Mouse (Mus musculus) stomach, embryonic 16.5 days (tissue): ENCODE measurements around the gene Rpl36-ps4. TPM values are rescaled to one million over a fixed set of nuclear protein-coding genes. Genes with fewer than 3 reads are reported as not detected.
A peak's percentile ranks its signal among the peaks of the same experiment; 100 is the strongest.

Source experiments
- ATAC-seq: fragments of 200-750 bp; cut with Nextera tagmentation; 2 replicates; pipeline ENCODE4 v1.8.0; 2017; ENCODE audit warnings: moderate number of reproducible peaks, moderate TSS enrichment; ENCODE audit not compliant: insufficient read depth, low FRiP score
- H3K27ac ChIP-seq: fragments of 300-500 bp; sonication (generic); 2 replicates; pipeline ENCODE4 v1.5.1; 2014; ENCODE audit warnings: low read length
- H3K27me3 ChIP-seq: fragments of 300-500 bp; sonication (generic); 2 replicates; pipeline ENCODE4 v1.6.1; 2014; ENCODE audit warnings: low read length, control low read depth, mixed read lengths; ENCODE audit not compliant: control insufficient read depth, insufficient read depth
- H3K36me3 ChIP-seq: fragments of 300-500 bp; sonication (generic); 2 replicates; pipeline ENCODE4 v1.6.1; 2014; ENCODE audit warnings: low read length; ENCODE audit not compliant: control insufficient read depth, insufficient read depth
- H3K4me1 ChIP-seq: fragments of 300-500 bp; sonication (generic); 2 replicates; pipeline ENCODE4 v1.6.1; 2014; ENCODE audit warnings: low read length, control low read depth, mixed read lengths; ENCODE audit not compliant: control insufficient read depth, insufficient read depth
- H3K4me2 ChIP-seq: fragments of 300-500 bp; sonication (generic); 2 replicates; pipeline ENCODE4 v1.6.1; 2014; ENCODE audit warnings: low read depth, low read length, mixed read lengths
- H3K4me3 ChIP-seq: fragments of 300-500 bp; sonication (generic); replicated peaks from 2 replicates; pipeline ENCODE4 v1.5.1; 2014; ENCODE audit warnings: mild to moderate bottlenecking, low read length
- H3K9ac ChIP-seq: fragments of 300-500 bp; sonication (generic); 2 replicates; pipeline ENCODE4 v1.6.1; 2014; ENCODE audit warnings: low read length
- H3K9me3 ChIP-seq: fragments of 300-500 bp; sonication (generic); replicated peaks from 2 replicates; pipeline ENCODE4 v1.6.1; 2016; ENCODE audit warnings: low read length, control low read depth; ENCODE audit not compliant: control insufficient read depth
- WGBS: fragments of 180-500 bp; shearing (Covaris S2); extraction: QIAGEN DNeasy Blood & Tissue Kit; methylation state at CpG from one replicate; pipeline ENCODE4 v1.1.7; 2014; 5-methylcytosine and 5-hydroxymethylcytosine counted together
- polyA plus RNA-seq: library from polyadenylated mRNA; unstranded; fragments of >200 nt; fragmentation: Nextera tagmentation; extraction: Ambion mirVana; gene quantifications from 2 replicates; pipeline ENCODE4 v1.2.1, GENCODE M21; 2015

Rpl36-ps4 gene
- not detected in 2 replicates for polyA plus RNA-seq

DNA sequence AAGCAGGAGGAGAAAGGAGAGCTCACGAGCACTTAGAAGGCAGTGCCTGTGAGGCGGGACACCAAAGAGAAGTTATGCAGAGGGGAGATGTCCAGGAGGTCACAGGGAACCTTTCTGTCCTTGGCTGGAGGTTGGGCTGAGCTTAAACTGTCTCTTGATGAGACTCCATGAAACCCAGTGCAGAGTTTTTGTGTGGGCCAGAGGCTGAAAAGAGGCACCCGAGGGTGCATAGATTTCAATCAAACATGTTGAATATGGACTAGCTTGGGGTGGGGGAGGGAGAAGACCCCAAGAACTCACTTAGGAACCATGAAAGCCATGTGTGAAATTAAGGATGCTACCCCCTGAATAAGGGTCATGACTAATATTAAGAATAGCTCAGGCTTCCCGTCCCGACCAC is at the start of gene Rpl36-ps4:
TSS of gene Rpl36-ps4 (plus strand) at position 301 of the 400 bp plus-strand sequence.
- WGBS = 85% methylated on average over 5 of the region's 5 CpGs
- H3K4me3 ChIP-seq = no peak within 1 kb of the TSS
- H3K27me3 ChIP-seq = no peaks in the 10 kb centered on the region
- H3K9ac ChIP-seq = no peak within 1 kb of the TSS
- H3K27ac ChIP-seq = no peak within 1 kb of the TSS
- no peaks in the 10 kb centered on the region for H3K9me3 ChIP-seq
- H3K4me2 ChIP-seq = no peak within 1 kb of the TSS
- 0 out of 2 replicates have a peak, but pooled peaks cover 3% of the 10 kb centered on the region for H3K4me1 ChIP-seq
- H3K36me3 ChIP-seq = no peaks in the 10 kb centered on the region
- no peak for ATAC-seq

DNA sequence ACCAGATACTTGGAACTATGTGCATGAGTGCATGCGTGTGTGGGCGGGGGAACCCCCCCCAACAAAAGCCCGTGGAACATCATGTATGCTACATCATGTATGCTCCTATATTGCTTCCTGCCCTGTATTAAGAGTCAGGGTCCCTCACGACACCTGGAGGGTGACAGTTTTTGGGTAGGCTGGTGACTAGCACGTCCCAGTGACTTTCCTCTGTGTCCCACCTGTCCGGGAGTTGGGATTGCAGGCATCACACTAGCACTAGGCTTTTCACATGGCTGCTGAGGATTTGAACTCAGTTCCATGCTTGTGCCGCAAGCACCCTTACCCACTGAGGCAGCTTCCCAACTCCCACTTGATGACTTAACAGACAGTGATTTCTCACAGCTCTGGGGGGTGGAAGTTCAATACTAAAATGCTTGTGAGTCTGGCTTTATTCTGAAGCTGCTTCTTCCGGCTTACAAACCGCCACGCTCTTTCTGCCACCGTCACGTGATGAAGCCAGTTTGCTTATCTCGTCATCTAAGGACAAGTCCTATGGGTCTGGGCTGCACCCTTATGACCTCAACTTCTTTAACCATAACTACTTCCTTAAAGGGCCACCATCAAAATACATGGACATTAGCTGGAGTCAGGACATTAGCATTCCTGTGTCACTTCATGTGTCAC is 49.2 kb upstream of the Rpl36-ps4 start:
- ATAC-seq = no peak
- 77% methylated on average over 13 of the region's 13 CpGs for WGBS
- no peaks in the 10 kb centered on the region for H3K36me3 ChIP-seq

DNA sequence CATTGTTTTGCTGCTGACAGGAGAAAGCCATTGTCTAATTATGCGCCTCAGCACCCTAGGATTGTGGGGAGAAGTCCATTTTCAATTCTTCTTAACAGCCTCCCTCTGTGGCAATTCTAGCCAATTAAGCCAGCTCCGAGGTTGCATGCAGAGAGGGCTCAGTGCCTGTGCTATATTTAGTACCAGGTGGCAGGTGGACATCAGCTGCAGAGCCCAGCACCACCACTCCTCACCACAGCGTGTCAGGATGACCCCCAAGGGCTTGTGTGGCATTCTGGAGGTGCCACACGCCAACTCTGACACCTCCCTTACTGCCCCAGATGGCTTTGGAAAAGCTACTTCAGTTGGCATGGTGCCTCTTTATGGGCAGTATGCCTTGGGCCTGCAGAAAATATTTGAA is 48.5 kb upstream of the Rpl36-ps4 start:
- Histone ChIP-seq H3K36me3 (no peaks in the 10 kb centered on the region), H3K9ac (no peak overlapping the region), H3K27me3 (no peaks in the 10 kb centered on the region), H3K4me1 (no peaks in the 10 kb centered on the region; the same call in 1 of the 2 replicates), H3K4me3 (no peak overlapping the region), H3K4me2 (no peak overlapping the region), H3K27ac (no peak overlapping the region), H3K9me3 (no peaks in the 10 kb centered on the region)
- 51% methylated on average over 4 of the region's 4 CpGs for WGBS
- ATAC-seq = no peak

More for the DNA sequence above, 49.2 kb upstream of the Rpl36-ps4 start:
- Histone ChIP-seq H3K9ac (no peak overlapping the region), H3K4me3 (no peak overlapping the region), H3K9me3 (no peaks in the 10 kb centered on the region), H3K27ac (no peak overlapping the region), H3K4me1 (no peaks in the 10 kb centered on the region), H3K27me3 (no peaks in the 10 kb centered on the region), H3K4me2 (no peak overlapping the region)

DNA sequence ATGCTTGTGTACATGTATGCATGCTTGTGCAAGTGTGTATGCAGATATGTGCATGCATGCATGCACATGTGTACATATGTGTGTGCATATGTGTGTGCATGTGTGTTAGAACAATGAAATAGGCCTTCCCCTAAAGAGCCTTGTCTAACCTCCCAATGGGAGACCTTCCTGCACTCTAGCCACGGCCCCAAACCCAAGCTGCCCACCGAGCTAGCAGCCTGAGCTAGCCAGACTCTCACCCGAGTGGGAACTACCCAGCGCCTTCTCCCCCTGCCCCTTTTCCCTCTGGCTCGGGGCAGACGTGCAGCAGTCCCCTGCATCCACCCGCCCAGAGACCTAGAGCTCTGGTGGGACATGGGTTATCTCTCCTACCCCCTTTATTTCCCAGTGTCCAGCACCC is 47.3 kb upstream of the Rpl36-ps4 start:
- Histone ChIP-seq H3K9ac (no peak overlapping the region), H3K4me1 (no peaks in the 10 kb centered on the region; the same call in 1 of the 2 replicates), H3K9me3 (no peaks in the 10 kb centered on the region), H3K27ac (no peak overlapping the region), H3K27me3 (no peaks in the 10 kb centered on the region), H3K4me2 (no peak overlapping the region), H3K4me3 (no peak overlapping the region), H3K36me3 (no peaks in the 10 kb centered on the region)
- no peak for ATAC-seq
- 74% methylated on average over 7 of the region's 7 CpGs for WGBS

DNA sequence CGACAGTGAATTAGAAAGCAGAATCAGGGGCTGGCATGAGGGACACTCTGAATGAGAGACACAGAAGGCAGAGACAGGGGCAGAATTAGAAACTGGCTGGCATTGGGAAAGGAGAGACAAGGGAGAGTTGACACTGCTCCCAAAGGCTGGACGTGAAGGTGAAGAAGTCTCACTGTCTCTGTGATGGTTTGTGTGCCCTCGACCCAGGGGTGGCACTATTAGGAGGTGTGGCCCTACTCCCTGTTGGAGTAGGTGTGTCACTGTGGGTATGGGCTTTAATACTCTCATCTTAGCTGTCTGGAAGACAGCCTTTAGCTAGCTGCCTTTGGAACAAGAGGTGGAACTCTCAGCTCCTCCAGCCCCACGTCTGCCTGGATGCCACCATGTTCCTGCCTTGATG is 46.8 kb upstream of the Rpl36-ps4 start:
- no peak overlapping the region for H3K9ac ChIP-seq
- WGBS = 76% methylated on average over 4 of the region's 4 CpGs
- no peak for ATAC-seq
- H3K4me3 ChIP-seq = no peak overlapping the region
- no peak overlapping the region for H3K4me2 ChIP-seq
- H3K36me3 ChIP-seq = no peaks in the 10 kb centered on the region
- no peak overlapping the region for H3K27ac ChIP-seq
- no peaks in the 10 kb centered on the region for H3K9me3 ChIP-seq
- H3K4me1 ChIP-seq = no peaks in the 10 kb centered on the region; the same call in 1 of the 2 replicates
- no peaks in the 10 kb centered on the region for H3K27me3 ChIP-seq

DNA sequence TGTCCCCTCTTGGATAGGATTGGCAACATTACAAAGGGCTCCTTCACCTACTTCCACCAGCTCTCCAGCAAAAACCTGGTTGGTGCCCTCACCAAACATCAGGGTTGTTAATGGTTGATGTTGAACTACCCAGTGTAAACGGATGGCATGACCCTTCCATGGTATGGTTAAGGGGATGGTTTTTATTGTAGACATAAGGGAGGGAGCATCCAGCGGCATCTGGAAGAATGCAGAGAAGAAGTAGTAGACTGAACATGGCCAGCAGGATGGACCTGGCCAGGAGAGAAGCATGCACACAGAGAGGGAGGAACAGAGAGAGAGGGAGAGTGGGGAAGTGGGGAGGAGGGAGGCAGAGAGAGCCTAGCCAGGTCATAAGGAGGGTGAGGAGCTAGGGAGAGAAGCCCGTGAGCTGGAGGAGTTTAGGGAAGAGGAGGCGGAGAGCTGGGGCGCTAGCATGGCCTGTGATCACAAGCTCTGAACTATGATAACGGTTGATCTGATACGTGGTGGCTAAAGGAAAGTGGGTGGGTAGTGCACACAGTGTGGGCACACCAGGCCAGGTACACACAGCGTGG is 45.3 kb upstream of the Rpl36-ps4 start:
- Histone ChIP-seq H3K9me3 (no peaks in the 10 kb centered on the region), H3K4me1 (no peaks in the 10 kb centered on the region; the same call in 1 of the 2 replicates), H3K36me3 (no peaks in the 10 kb centered on the region), H3K27me3 (no peaks in the 10 kb centered on the region), H3K4me2 (no peak overlapping the region), H3K27ac (no peak overlapping the region), H3K9ac (no peak overlapping the region), H3K4me3 (no peak overlapping the region)
- 72% methylated on average over 8 of the region's 8 CpGs for WGBS
- no peak for ATAC-seq

DNA sequence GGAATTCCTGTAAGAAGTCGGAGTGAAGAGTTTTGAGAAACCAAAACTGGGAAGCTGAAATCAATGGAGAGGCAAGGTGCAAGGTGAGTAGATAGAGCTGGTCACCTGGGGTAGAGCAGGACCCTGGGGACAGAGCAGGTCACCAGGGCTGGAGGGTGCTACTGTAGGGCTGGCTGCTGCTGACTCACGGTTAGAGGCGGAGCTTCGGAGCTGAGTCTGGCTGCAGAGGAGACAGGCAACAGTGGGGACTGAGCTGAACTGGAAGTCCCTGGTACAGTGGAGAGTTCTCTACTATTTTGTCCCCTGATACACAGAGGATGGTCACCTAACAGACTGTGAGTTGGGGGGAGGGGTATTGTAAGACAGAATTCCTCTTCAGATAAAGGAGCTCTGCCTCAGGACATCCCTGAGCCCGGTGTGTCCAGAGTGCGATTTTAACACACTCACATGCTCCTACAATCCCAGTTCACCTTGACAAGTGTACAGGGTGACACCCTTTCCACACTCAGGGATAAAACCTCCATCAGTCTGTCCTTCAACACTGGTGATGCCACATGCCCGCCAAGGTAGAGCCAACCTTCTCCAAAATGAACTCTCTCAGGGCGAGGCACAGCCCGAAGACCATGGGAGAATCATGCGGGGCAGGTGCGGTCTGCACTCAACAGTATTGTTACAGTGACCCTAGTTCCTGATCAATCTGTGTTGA is 44.3 kb upstream of the Rpl36-ps4 start:
- no peak overlapping the region for H3K4me3 ChIP-seq
- H3K27ac ChIP-seq = no peak overlapping the region
- H3K36me3 ChIP-seq = no peaks in the 10 kb centered on the region
- 78% methylated on average over 11 of the region's 11 CpGs for WGBS
- no peaks in the 10 kb centered on the region for H3K27me3 ChIP-seq
- H3K4me2 ChIP-seq = no peak overlapping the region
- ATAC-seq = peak; percentile 39; the same call in 1 of the 2 replicates
- no peaks in the 10 kb centered on the region for H3K9me3 ChIP-seq
- H3K4me1 ChIP-seq = no peaks in the 10 kb centered on the region; the same call in 1 of the 2 replicates
- no peak overlapping the region for H3K9ac ChIP-seq

DNA sequence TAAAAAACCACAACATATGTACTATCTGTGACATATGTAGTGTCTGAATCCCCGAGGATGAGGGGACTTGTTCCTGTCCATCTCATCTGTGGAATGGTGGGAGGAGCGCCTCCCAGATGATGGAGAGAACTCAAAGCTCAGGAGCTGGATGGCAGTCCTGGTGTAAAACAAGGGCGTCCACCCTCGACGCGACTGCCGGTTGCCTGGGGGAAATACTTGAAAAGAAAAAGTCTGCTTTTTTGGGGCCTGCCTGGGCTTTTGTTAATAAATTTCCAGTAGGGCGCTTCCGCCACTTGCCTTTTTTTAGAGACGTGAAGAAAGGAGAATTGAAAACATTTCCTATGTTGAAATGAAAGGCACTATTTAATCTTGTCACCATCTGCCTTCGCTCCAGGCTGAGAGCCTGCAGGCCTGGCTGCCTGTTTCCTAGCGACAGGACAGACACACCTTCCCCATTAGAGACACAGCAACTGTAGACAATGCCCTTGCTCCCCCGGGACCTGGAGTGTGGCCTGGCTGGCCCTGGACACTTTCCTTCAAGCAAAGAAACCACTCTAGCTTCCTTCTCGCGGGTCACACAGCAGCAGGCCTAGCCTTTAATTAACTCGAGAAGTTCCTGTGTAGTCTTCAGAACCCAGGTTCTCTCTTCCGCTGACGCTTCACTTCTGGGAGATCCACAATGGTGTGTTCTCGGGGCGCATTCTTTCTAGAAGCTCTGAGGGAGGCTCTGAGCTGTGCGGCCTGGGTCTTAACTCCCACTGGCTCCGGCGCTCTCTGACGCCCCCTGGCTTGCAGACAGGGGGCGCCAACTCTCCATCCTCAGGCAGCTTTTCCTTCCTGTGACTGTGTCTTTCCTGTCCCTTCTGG is 43.3 kb upstream of the Rpl36-ps4 start:
- Histone ChIP-seq H3K4me3 (no peak overlapping the region), H3K9ac (no peak overlapping the region), H3K27ac (no peak overlapping the region), H3K9me3 (no peaks in the 10 kb centered on the region), H3K4me2 (peak overlapping the region; percentile 2; the same call in 1 of the 2 replicates), H3K4me1 (no peaks in the 10 kb centered on the region; the same call in 1 of the 2 replicates), H3K36me3 (no peaks in the 10 kb centered on the region), H3K27me3 (no peaks in the 10 kb centered on the region)
- peak; percentile 52 for ATAC-seq
- WGBS = 29% methylated on average over 25 of the region's 25 CpGs
